21 mouse cellular contexts compared by ENCODE assay signal in the genomic region with DNA sequence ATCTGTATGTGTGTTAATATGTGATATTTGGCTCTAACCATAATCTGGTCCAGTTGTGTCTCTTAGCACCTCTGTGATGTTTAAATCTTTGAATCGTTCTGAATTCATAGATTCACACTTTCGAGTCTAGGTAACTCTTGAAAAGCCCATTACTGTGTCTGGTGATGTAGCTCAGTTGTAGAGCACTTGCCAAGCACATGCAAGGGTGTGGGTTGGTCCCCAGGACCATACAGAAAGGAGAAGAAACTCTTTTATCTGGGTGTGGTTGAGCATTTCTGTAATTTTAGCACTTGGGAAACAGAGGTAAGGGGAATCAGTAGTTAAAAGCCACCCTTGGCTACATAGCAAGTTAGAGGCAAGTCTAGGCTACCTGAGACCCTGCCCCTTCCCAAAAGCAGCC.
"Had no signal": no experiment of that assay in that cellular context is flagged by ENCODE, and none has a peak within 500 bp of the region (broad histone marks: within the 10 kb centered on the region; RNA-seq: fewer than 3 reads in every experiment).

No protein-coding gene starts in this region.

- H3K4me1 ChIP-seq: liver, embryonic 15.5 days; lung, embryonic 15.5 days; midbrain, embryonic 10.5 days; midbrain, embryonic 13.5 days; midbrain, embryonic 15.5 days had no signal

- H3K27me3 ChIP-seq: liver, embryonic 15.5 days; lung, embryonic 15.5 days; midbrain, embryonic 13.5 days; midbrain, embryonic 15.5 days; neural tube, embryonic 13.5 days; neural tube, embryonic 15.5 days had no signal

- ATAC-seq: liver, postnatal 0 days; lung, postnatal 0 days; midbrain, embryonic 13.5 days; midbrain, embryonic 15.5 days had no signal

- H3K36me3 ChIP-seq: liver, embryonic 15.5 days; lung, embryonic 15.5 days; midbrain, embryonic 10.5 days; midbrain, embryonic 13.5 days; midbrain, embryonic 15.5 days; neural tube, embryonic 13.5 days; neural tube, embryonic 15.5 days had no signal

- H3K9me3 ChIP-seq: liver, embryonic 15.5 days; lung, embryonic 15.5 days; midbrain, embryonic 10.5 days; midbrain, embryonic 13.5 days; midbrain, embryonic 15.5 days; neural tube, embryonic 13.5 days; neural tube, embryonic 15.5 days had no signal

- H3K9ac ChIP-seq: liver, embryonic 15.5 days; liver, postnatal 0 days; lung, embryonic 15.5 days; midbrain, embryonic 13.5 days; midbrain, embryonic 15.5 days; neural tube, embryonic 13.5 days; neural tube, embryonic 15.5 days had no signal

- DNase-seq: liver, postnatal 0 days; lung, adult 2 months; lung, postnatal 14 days; lung, postnatal 36 days; retina, postnatal 1 day; right cerebral cortex, postnatal 25 days; right cerebral cortex, postnatal 4 days; spleen, adult 18-20 months; thymus, adult 18-20 months; thymus, postnatal 14 days; thymus, postnatal 36 days had no signal

- H3K4me3 ChIP-seq: liver, embryonic 15.5 days; lung, embryonic 15.5 days; midbrain, embryonic 10.5 days; midbrain, embryonic 13.5 days; midbrain, embryonic 15.5 days; myocyte; neural tube, embryonic 13.5 days; neural tube, embryonic 15.5 days had no signal

- H3K27ac ChIP-seq: liver, embryonic 15.5 days; lung, embryonic 15.5 days; macrophage; midbrain, embryonic 10.5 days; midbrain, embryonic 13.5 days; midbrain, embryonic 15.5 days; neural tube, embryonic 13.5 days; neural tube, embryonic 15.5 days had no signal
